Mouse (Mus musculus) olfactory bulb, adult 2 months (tissue): ENCODE data around the gene Gm4871.

Experiments used
- CTCF ChIP-seq: fragments of 200-500 bp; IDR thresholded peaks from 2 replicates; pipeline ENCODE4 v1.5.1; 2012; ENCODE audit warnings: low read depth, mild to moderate bottlenecking, low read length, moderate library complexity; ENCODE audit not compliant: insufficient read depth
- POLR2A ChIP-seq: fragments of 200-500 bp; IDR thresholded peaks from 2 replicates; pipeline ENCODE4 v1.6.1; 2012; ENCODE audit warnings: mild to moderate bottlenecking, low read depth, low read length, moderate library complexity; ENCODE audit not compliant: insufficient read depth

GRCm38 (mm10) chr5:144984839-144985238 is 47.7 kb downstream of the Gm4871 start:
- TF ChIP-seq CTCF (no peak), POLR2A (no peak)
